Mouse (Mus musculus) cerebellum, adult 2 months (tissue): ENCODE results near the gene Ugt1a2.

Source experiments
- CTCF ChIP-seq: fragments of 200-500 bp; IDR thresholded peaks from 2 replicates; pipeline ENCODE4 v1.5.1; 2011; ENCODE audit warnings: low read depth, mild to moderate bottlenecking, control low read depth, low read length, moderate library complexity, borderline replicate concordance; ENCODE audit not compliant: insufficient read depth
- POLR2A ChIP-seq: fragments of 200-500 bp; IDR thresholded peaks from 2 replicates; pipeline ENCODE4 v1.6.1; 2011; ENCODE audit warnings: low read length, control low read depth, borderline replicate concordance; ENCODE audit not compliant: insufficient read depth

GRCm38 (mm10) chr1:88229566-88229965 is 29.2 kb downstream of the Ugt1a2 start:
- TF ChIP-seq CTCF, result no peak
- no peak for TF ChIP-seq POLR2A
